Mouse (Mus musculus): ENCODE measurements around the gene Taar7a.

Taar7a gene

DNA sequence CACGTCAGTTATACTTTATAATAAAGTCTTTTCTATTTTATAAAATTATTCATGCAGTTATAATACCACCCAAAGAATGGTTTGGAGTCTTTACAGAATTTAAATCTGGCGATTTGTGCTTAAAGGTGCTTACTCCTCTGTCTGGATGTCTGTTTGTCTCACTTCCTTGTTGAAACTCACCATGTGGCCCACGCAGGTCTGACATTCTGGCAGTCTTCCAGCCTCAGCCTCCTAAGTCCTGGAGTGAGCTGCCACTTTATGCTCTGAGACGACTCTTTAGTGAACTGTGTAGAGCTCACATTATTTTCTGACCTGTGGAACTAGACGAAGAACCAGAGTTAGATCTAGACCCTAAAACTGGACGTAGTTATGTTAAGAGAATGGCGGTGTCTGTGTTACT lies 45.3 kb downstream of the Taar7a start:
- DNase-seq (ENCODE audit: low spot score in 2 of 2), result no peak

DNA sequence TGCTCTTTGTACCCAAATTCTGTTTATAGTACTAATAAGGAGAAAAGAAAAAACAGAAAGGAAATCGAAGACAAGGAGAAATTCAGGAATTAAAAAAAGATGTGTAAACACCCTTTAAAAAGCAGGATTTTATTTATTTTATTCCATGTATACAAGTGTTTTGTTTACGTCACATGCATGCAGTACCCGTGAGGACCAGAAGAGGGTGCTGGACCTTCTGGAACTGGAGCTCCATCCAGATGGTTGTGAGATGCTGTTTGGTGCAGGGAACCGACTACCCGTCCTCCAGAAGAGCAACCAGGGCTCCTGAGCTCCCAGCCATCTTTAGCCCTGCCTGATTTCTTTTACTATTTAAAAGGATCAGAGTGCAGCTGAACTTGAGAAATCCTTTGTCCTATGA lies 50.8 kb downstream of the Taar7a start:
- DNase-seq (ENCODE audit: low spot score in 2 of 2), result no peak

Measured in frontal cortex, postnatal 10 days (tissue).